Mouse (Mus musculus): ENCODE measurements around the gene Sec23ip. TPM values are rescaled to one million over a fixed set of nuclear protein-coding genes. Genes with fewer than 3 reads are reported as not detected.

Sec23ip gene
- polyA plus RNA-seq, 1 experiment from 2014 or later: 44.3 TPM

- H3K36me3 ChIP-seq (ENCODE audit: control insufficient read depth, insufficient read depth, low read length): no peaks in the 10 kb centered on the region
- no peak overlapping the region for H3K9ac ChIP-seq (ENCODE audit: low read depth, low read length)
- no peaks in the 10 kb centered on the region for H3K4me1 ChIP-seq (replicated peaks; ENCODE audit: control insufficient read depth, insufficient read depth, low read length)
- DNase-seq (ENCODE audit: low spot score) (no peak), ATAC-seq (ENCODE audit: low FRiP score) (no peak)
- no peak overlapping the region for H3K27ac ChIP-seq (ENCODE audit: low read depth, low read length)
- H3K27me3 ChIP-seq (ENCODE audit: control insufficient read depth, insufficient read depth, low read length): no peaks in the 10 kb centered on the region
- H3K9me3 ChIP-seq (ENCODE audit: control insufficient read depth, low read length): no peaks in the 10 kb centered on the region
- H3K4me3 ChIP-seq (ENCODE audit: low read depth, low read length): no peak overlapping the region
- H3K4me2 ChIP-seq (replicated peaks; ENCODE audit: low read depth, low read length): no peak overlapping the region
- WGBS: 89% methylated on average over 4 of the region's 4 CpGs
These were observed 48.7 kb downstream of the Sec23ip start for GRCm38 (mm10) chr7:128793464-128793863.

GRCm38 (mm10) chr7:128824986-128825563 lies 80.3 kb downstream of the Sec23ip start:
- no peaks in the 10 kb centered on the region; the same call in 1 of the 2 replicates for H3K27me3 ChIP-seq (ENCODE audit: control insufficient read depth, insufficient read depth, low read length)
- no peak overlapping the region for H3K9ac ChIP-seq (ENCODE audit: low read depth, low read length)
- H3K4me1 ChIP-seq (replicated peaks; ENCODE audit: control insufficient read depth, insufficient read depth, low read length): no peaks in the 10 kb centered on the region
- H3K4me2 ChIP-seq (replicated peaks; ENCODE audit: low read depth, low read length): no peak overlapping the region
- no peaks in the 10 kb centered on the region for H3K9me3 ChIP-seq (ENCODE audit: control insufficient read depth, low read length)
- DNase-seq (ENCODE audit: low spot score): no peak
- no peak overlapping the region for H3K4me3 ChIP-seq (ENCODE audit: low read depth, low read length)
- H3K36me3 ChIP-seq (ENCODE audit: control insufficient read depth, insufficient read depth, low read length): no peaks in the 10 kb centered on the region
- no peak for ATAC-seq (ENCODE audit: low FRiP score)
- WGBS: 81% methylated on average over 5 of the region's 5 CpGs
- H3K27ac ChIP-seq (ENCODE audit: low read depth, low read length): no peak overlapping the region

GRCm38 (mm10) chr7:128832455-128833081 lies 87.8 kb downstream of the Sec23ip start:
- no peaks in the 10 kb centered on the region for H3K9me3 ChIP-seq (ENCODE audit: control insufficient read depth, low read length)
- H3K4me2 ChIP-seq (replicated peaks; ENCODE audit: low read depth, low read length): no peak overlapping the region
- H3K9ac ChIP-seq (ENCODE audit: low read depth, low read length): no peak overlapping the region
- no peak overlapping the region for H3K27ac ChIP-seq (ENCODE audit: low read depth, low read length)
- peaks cover 2% of the 10 kb centered on the region; the same call in 1 of the 2 replicates for H3K27me3 ChIP-seq (ENCODE audit: control insufficient read depth, insufficient read depth, low read length)
- H3K4me3 ChIP-seq (ENCODE audit: low read depth, low read length): no peak overlapping the region
- ATAC-seq (ENCODE audit: low FRiP score) (no peak), DNase-seq (ENCODE audit: low spot score) (no peak)
- H3K4me1 ChIP-seq (replicated peaks; ENCODE audit: control insufficient read depth, insufficient read depth, low read length): no peaks in the 10 kb centered on the region
- no peaks in the 10 kb centered on the region for H3K36me3 ChIP-seq (ENCODE audit: control insufficient read depth, insufficient read depth, low read length)
- 85% methylated on average over 12 of the region's 12 CpGs for WGBS

- Histone ChIP-seq H3K9me3 (ENCODE audit: control insufficient read depth, low read length) (no peaks in the 10 kb centered on the region), H3K4me2 (replicated peaks; ENCODE audit: low read depth, low read length) (no peak overlapping the region), H3K27ac (ENCODE audit: low read depth, low read length) (no peak overlapping the region), H3K36me3 (ENCODE audit: control insufficient read depth, insufficient read depth, low read length) (no peaks in the 10 kb centered on the region), H3K4me3 (ENCODE audit: low read depth, low read length) (no peak overlapping the region), H3K4me1 (replicated peaks; ENCODE audit: control insufficient read depth, insufficient read depth, low read length) (no peaks in the 10 kb centered on the region), H3K27me3 (ENCODE audit: control insufficient read depth, insufficient read depth, low read length) (peaks cover 2% of the 10 kb centered on the region; the same call in 1 of the 2 replicates), H3K9ac (ENCODE audit: low read depth, low read length) (no peak overlapping the region)
- no peak for DNase-seq (ENCODE audit: low spot score)
- WGBS: 89% methylated on average over 4 of the region's 4 CpGs
- no peak for ATAC-seq (ENCODE audit: low FRiP score)
These were observed 88.5 kb downstream of the Sec23ip start for GRCm38 (mm10) chr7:128833196-128833595.

Other genes with a start within 250 kb of the Sec23ip start
- 4.3 and 5.6 TPM in 2 replicates for gene Bag3, start 221.3 kb upstream of the Sec23ip start, polyA plus RNA-seq (2014; fragmentation: Nextera tagmentation; extraction: Ambion mirVana)
- gene Inpp5f, start 133.6 kb upstream of the Sec23ip start, polyA plus RNA-seq (2014; fragmentation: Nextera tagmentation; extraction: Ambion mirVana): 123 and 134 TPM in 2 replicates
- gene Mcmbp, start 4.4 kb upstream of the Sec23ip start, polyA plus RNA-seq (2014; fragmentation: Nextera tagmentation; extraction: Ambion mirVana): 77.4 and 81.2 TPM in 2 replicates